ENCODE assay signal across 8 mouse cellular contexts in the genomic region with DNA sequence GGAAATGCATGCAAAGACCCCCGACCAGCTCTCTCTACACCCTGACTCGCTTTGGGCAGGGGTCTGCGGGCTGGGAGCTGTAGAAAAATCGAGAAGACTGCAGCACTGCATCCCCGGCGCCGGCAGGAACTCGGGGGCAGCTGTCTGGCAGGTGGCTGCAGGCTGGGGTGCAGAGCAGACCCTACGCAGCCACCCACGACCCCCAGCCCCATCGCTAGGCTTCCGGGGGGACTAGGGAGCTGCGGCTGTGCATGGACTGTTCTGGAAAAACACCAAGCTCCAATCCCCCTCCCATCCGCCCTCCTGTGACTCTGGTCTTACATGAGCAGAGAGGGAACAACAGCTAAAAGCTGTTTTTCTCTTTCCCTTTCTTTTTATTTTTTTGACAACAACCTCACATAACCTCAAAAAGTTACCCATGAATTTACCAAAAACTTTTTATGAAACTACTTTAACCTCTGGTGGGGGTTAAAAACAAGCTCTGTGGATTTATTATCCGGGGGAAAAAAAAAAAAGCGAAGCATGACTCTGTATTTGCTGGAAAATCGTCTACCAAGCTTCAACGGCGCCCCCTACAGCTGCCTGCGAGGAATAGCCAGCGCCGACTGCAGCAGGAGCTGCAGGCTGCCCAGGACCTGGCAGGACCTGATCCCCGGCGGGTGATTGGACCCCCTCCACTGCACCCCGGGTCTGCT. TPM values are rescaled to one million over a fixed set of nuclear protein-coding genes. Genes with fewer than 3 reads are reported as not detected.
DNase-seq lines count a peak whose midpoint lies in the region; ATAC-seq and TF ChIP-seq lines count a peak whose summit lies in the region.

No protein-coding gene starts in this region.

- peak; percentile 88 for DNase-seq in ZHBTc4 (ENCODE audit: low read depth, low spot score)
- peak; percentile 89 for DNase-seq in gastrocnemius, adult 2 months
- DNase-seq in hindbrain, postnatal 0 days (ENCODE audit: low spot score): peak; percentile 96
- DNase-seq in left cerebral cortex, adult 2 months (ENCODE audit: extremely low spot score in 1 of 2, low spot score in 2 of 2): peak; percentile 87 to 92
- DNase-seq in right cerebral cortex, adult 18-20 months: peak; percentile 88
- DNase-seq in urinary bladder, adult 2 months (ENCODE audit: low spot score): peak; percentile 66

- ATAC-seq in common myeloid progenitor, adult 5-6 weeks (replicated peaks; ENCODE audit: low read depth, poor library complexity, severe bottlenecking): peak; percentile 72
- ATAC-seq in hindbrain, postnatal 0 days: peak; percentile 85
- ATAC-seq in megakaryocyte, adult 5-6 weeks (ENCODE audit: poor library complexity, severe bottlenecking): peak; percentile 75

- no peaks in the 10 kb centered on the region for H3K4me1 ChIP-seq in hindbrain, postnatal 0 days (ENCODE audit: insufficient read depth, low read length)

- H3K9me3 ChIP-seq in hindbrain, postnatal 0 days (ENCODE audit: low read length): no peaks in the 10 kb centered on the region

- H3K4me3 ChIP-seq in gastrocnemius, adult 2 months: peak overlapping the region; percentile 77
- peak overlapping the region; percentile 41 for H3K4me3 ChIP-seq in hindbrain, postnatal 0 days (ENCODE audit: low read length)
- H3K4me3 ChIP-seq in left cerebral cortex, adult 2 months: peak overlapping the region; percentile 55

- WGBS in hindbrain, postnatal 0 days: under 1% methylated on average over 25 of the region's 25 CpGs

- TF ChIP-seq CTCF in gastrocnemius, adult 2 months (IDR thresholded peaks at IDR 0.05): peak; percentile 95
- peak; percentile 87 for TF ChIP-seq CTCF in hindbrain, postnatal 0 days (IDR thresholded peaks at IDR 0.05; ENCODE audit: low read depth)
- TF ChIP-seq CTCF in left cerebral cortex, adult 2 months (IDR thresholded peaks at IDR 0.05): peak; percentile 96

- intact Hi-C loops in gastrocnemius, adult 2 months (cut with DNase I): loop anchor here (1.0 to 5.0 kb wide), 4 partner anchors 181 to 361 kb away; no protein-coding TSS in a partner anchor
- intact Hi-C loops in left cerebral cortex, adult 2 months (cut with DNase I): loop anchor here (1.0 to 10.0 kb wide), 7 partner anchors 179 to 1089 kb away; a partner anchor contains a TSS

- H3K9ac ChIP-seq in hindbrain, postnatal 0 days (replicated peaks; ENCODE audit: low read length): peak overlapping the region; percentile 52

- peak overlapping the region; percentile 74 for H3K4me2 ChIP-seq in hindbrain, postnatal 0 days (ENCODE audit: low read depth, low read length)

- H3K27me3 ChIP-seq in hindbrain, postnatal 0 days (ENCODE audit: insufficient read depth, low read length): no peaks in the 10 kb centered on the region

- H3K27ac ChIP-seq in gastrocnemius, adult 2 months: peak overlapping the region; percentile 81
- peak overlapping the region; percentile 41; the same call in 1 of the 2 replicates for H3K27ac ChIP-seq in hindbrain, postnatal 0 days
- peak overlapping the region; percentile 67 for H3K27ac ChIP-seq in left cerebral cortex, adult 2 months

- H3K36me3 ChIP-seq in hindbrain, postnatal 0 days (ENCODE audit: insufficient read depth, low read length): no peaks in the 10 kb centered on the region

RNA-seq across cellular contexts. Expression of a gene that starts 30.4 kb away (rescaled TPM):
- total RNA-seq in common myeloid progenitor, adult 5-6 weeks (2017): 2.8 and 4.2 TPM in 2 replicates
- not detected for total RNA-seq in gastrocnemius, adult 2 months (2021)
- total RNA-seq in hindbrain, postnatal 0 days (2014; rRNA removed): 0.05 TPM in 1 of 2 replicates, not detected in the other
- polyA plus RNA-seq in hindbrain, postnatal 0 days (2015; fragmentation: Nextera tagmentation; extraction: Ambion mirVana): not detected in 2 replicates
- 10 to 100 TPM; 16.8 to 20.6 TPM for total RNA-seq in left cerebral cortex, adult 2 months (2021)
- 2.5 and 3.1 TPM in 2 replicates for total RNA-seq in megakaryocyte, adult 5-6 weeks (2015)
- total RNA-seq in megakaryocyte, adult 5-6 weeks (2017): 1.6 and 2.8 TPM in 2 replicates
- 0.04 and 0.07 TPM in 2 replicates for polyA plus RNA-seq in urinary bladder, adult 2 months (2012; rRNA removed)

Comparison
In these comparisons a context has a peak if more than half of its experiments do, and no peak if none do; other contexts are left out.
1. Peak in every context shown above with its lines: DNase-seq, ATAC-seq, H3K4me3 ChIP-seq and H3K27ac ChIP-seq.